Mouse (Mus musculus): ENCODE measurements at regions not wholly inside any gene's neighbourhood (a gene's known extent, or its start where the extent isn't known, plus 50 kb on each side); places are given as distances from the start of the nearest gene placed in this dataset.

- H3K4me3 ChIP-seq: no peak overlapping the region
- H3K4me2 ChIP-seq: no peak overlapping the region
- no peak overlapping the region for H3K27ac ChIP-seq (replicated peaks)
- 64% methylated on average over 5 of the region's 5 CpGs for WGBS
- no peak for ATAC-seq (ENCODE audit: low FRiP score, low read depth)
- H3K9me3 ChIP-seq: no peaks in the 10 kb centered on the region
- no peaks in the 10 kb centered on the region for H3K27me3 ChIP-seq
- H3K36me3 ChIP-seq: no peaks in the 10 kb centered on the region
- no peaks in the 10 kb centered on the region; the same call in 1 of the 2 replicates for H3K4me1 ChIP-seq (replicated peaks)
- H3K9ac ChIP-seq: no peak overlapping the region
These were observed 221.0 kb upstream of the Slc24a2 start for GRCm38 (mm10) chr4:87451251-87451650.

GRCm38 (mm10) chr4:87448338-87448737 lies 218.1 kb upstream of the Slc24a2 start:
- no peak overlapping the region for H3K4me2 ChIP-seq
- no peaks in the 10 kb centered on the region for H3K27me3 ChIP-seq
- WGBS: 85% methylated on average over 4 of the region's 4 CpGs
- no peak overlapping the region for H3K27ac ChIP-seq (replicated peaks)
- no peak for ATAC-seq (ENCODE audit: low FRiP score, low read depth)
- no peaks in the 10 kb centered on the region for H3K9me3 ChIP-seq
- no peak overlapping the region for H3K4me3 ChIP-seq
- no peak overlapping the region for H3K9ac ChIP-seq
- H3K36me3 ChIP-seq: no peaks in the 10 kb centered on the region
- no peaks in the 10 kb centered on the region; the same call in 1 of the 2 replicates for H3K4me1 ChIP-seq (replicated peaks)

- Histone ChIP-seq H3K36me3 (no peaks in the 10 kb centered on the region), H3K27me3 (no peaks in the 10 kb centered on the region), H3K9me3 (no peaks in the 10 kb centered on the region), H3K4me3 (no peak overlapping the region), H3K4me2 (no peak overlapping the region), H3K9ac (no peak overlapping the region), H3K4me1 (replicated peaks) (no peaks in the 10 kb centered on the region; the same call in 1 of the 2 replicates), H3K27ac (replicated peaks) (no peak overlapping the region)
- WGBS: 65% methylated on average over 3 of the region's 3 CpGs
- no peak for ATAC-seq (ENCODE audit: low FRiP score, low read depth)
These were observed 216.6 kb upstream of the Slc24a2 start for GRCm38 (mm10) chr4:87446856-87447255.

- Histone ChIP-seq H3K36me3 (no peaks in the 10 kb centered on the region), H3K27ac (replicated peaks) (no peak overlapping the region), H3K4me3 (no peak overlapping the region), H3K4me1 (replicated peaks) (no peaks in the 10 kb centered on the region), H3K4me2 (no peak overlapping the region), H3K27me3 (no peaks in the 10 kb centered on the region), H3K9me3 (no peaks in the 10 kb centered on the region), H3K9ac (no peak overlapping the region)
- no peak for ATAC-seq (ENCODE audit: low FRiP score, low read depth)
- WGBS: 84% methylated on average over 4 of the region's 4 CpGs
These were observed 203.9 kb upstream of the Slc24a2 start for GRCm38 (mm10) chr4:87434136-87434535.

GRCm38 (mm10) chr4:87428374-87428773 lies 198.1 kb upstream of the Slc24a2 start:
- no peaks in the 10 kb centered on the region for H3K27me3 ChIP-seq
- no peak overlapping the region for H3K27ac ChIP-seq (replicated peaks)
- H3K36me3 ChIP-seq: no peaks in the 10 kb centered on the region
- no peak overlapping the region for H3K4me3 ChIP-seq
- ATAC-seq (ENCODE audit: low FRiP score, low read depth): no peak
- no peaks in the 10 kb centered on the region for H3K9me3 ChIP-seq
- no peaks in the 10 kb centered on the region for H3K4me1 ChIP-seq (replicated peaks)
- no peak overlapping the region for H3K9ac ChIP-seq
- no peak overlapping the region for H3K4me2 ChIP-seq
- WGBS: 67% methylated on average over 3 of the region's 3 CpGs

- no peak overlapping the region for H3K4me2 ChIP-seq
- H3K27me3 ChIP-seq: no peaks in the 10 kb centered on the region
- H3K36me3 ChIP-seq: no peaks in the 10 kb centered on the region
- no peak for ATAC-seq (ENCODE audit: low FRiP score, low read depth)
- H3K9me3 ChIP-seq: no peaks in the 10 kb centered on the region
- no peak overlapping the region for H3K9ac ChIP-seq
- WGBS: 97% methylated on average over 1 of the region's 1 CpGs
- H3K4me3 ChIP-seq: no peak overlapping the region
- H3K4me1 ChIP-seq (replicated peaks): peaks cover 6% of the 10 kb centered on the region
- H3K27ac ChIP-seq (replicated peaks): no peak overlapping the region
These were observed 193.8 kb upstream of the Slc24a2 start for GRCm38 (mm10) chr4:87424066-87424465.

GRCm38 (mm10) chr4:87422588-87422987 lies 192.3 kb upstream of the Slc24a2 start:
- H3K4me1 ChIP-seq (replicated peaks): peaks cover 6% of the 10 kb centered on the region
- no peak overlapping the region for H3K27ac ChIP-seq (replicated peaks)
- no peak overlapping the region for H3K4me3 ChIP-seq
- H3K27me3 ChIP-seq: no peaks in the 10 kb centered on the region
- H3K4me2 ChIP-seq: no peak overlapping the region
- H3K9me3 ChIP-seq: no peaks in the 10 kb centered on the region
- H3K36me3 ChIP-seq: no peaks in the 10 kb centered on the region
- no peak overlapping the region for H3K9ac ChIP-seq
- WGBS: 31% methylated on average over 6 of the region's 6 CpGs
- ATAC-seq (ENCODE audit: low FRiP score, low read depth): peak; percentile 42; the same call in 1 of the 2 replicates

- 61% methylated on average over 6 of the region's 6 CpGs for WGBS
- no peak for ATAC-seq (ENCODE audit: low FRiP score, low read depth)
- no peaks in the 10 kb centered on the region for H3K36me3 ChIP-seq
These were observed 173.1 kb upstream of the Slc24a2 start for GRCm38 (mm10) chr4:87403354-87403753.

GRCm38 (mm10) chr4:87402173-87402556 lies 171.9 kb upstream of the Slc24a2 start:
- Histone ChIP-seq H3K9ac (no peak overlapping the region), H3K4me2 (peak overlapping the region; percentile 47; the same call in 1 of the 2 replicates), H3K36me3 (no peaks in the 10 kb centered on the region), H3K27ac (replicated peaks) (no peak overlapping the region), H3K4me3 (no peak overlapping the region), H3K4me1 (replicated peaks) (peaks cover 14% of the 10 kb centered on the region), H3K9me3 (no peaks in the 10 kb centered on the region), H3K27me3 (no peaks in the 10 kb centered on the region)
- ATAC-seq (ENCODE audit: low FRiP score, low read depth): no peak
- WGBS: 69% methylated on average over 7 of the region's 7 CpGs

More at GRCm38 (mm10) chr4:87403354-87403753, 173.1 kb upstream of the Slc24a2 start:
- Histone ChIP-seq H3K9me3 (no peaks in the 10 kb centered on the region), H3K27me3 (no peaks in the 10 kb centered on the region), H3K27ac (replicated peaks) (no peak overlapping the region), H3K9ac (no peak overlapping the region), H3K4me2 (no peak overlapping the region), H3K4me1 (replicated peaks) (peaks cover 14% of the 10 kb centered on the region), H3K4me3 (no peak overlapping the region)

- H3K4me1 ChIP-seq (replicated peaks): peaks cover 14% of the 10 kb centered on the region
- H3K27me3 ChIP-seq: no peaks in the 10 kb centered on the region
- no peaks in the 10 kb centered on the region for H3K36me3 ChIP-seq
- H3K9me3 ChIP-seq: no peaks in the 10 kb centered on the region
- H3K4me2 ChIP-seq: peak overlapping the region; percentile 47
- peak overlapping the region; percentile 23 for H3K4me3 ChIP-seq
- peak; percentile 79 for ATAC-seq (ENCODE audit: low FRiP score, low read depth)
- peak overlapping the region; percentile 55; the same call in 1 of the 2 replicates for H3K27ac ChIP-seq (replicated peaks)
- H3K9ac ChIP-seq: no peak overlapping the region
- 31% methylated on average over 20 of the region's 20 CpGs for whole genome bisulfite sequencing
These were observed 171.3 kb upstream of the Slc24a2 start for GRCm38 (mm10) chr4:87401316-87402172.

- H3K27me3 ChIP-seq: no peaks in the 10 kb centered on the region
- H3K4me1 ChIP-seq (replicated peaks): peaks cover 21% of the 10 kb centered on the region
- 67% methylated on average over 3 of the region's 3 CpGs for WGBS
- no peak overlapping the region for H3K9ac ChIP-seq
- no peaks in the 10 kb centered on the region for H3K9me3 ChIP-seq
- no peaks in the 10 kb centered on the region for H3K36me3 ChIP-seq
- no peak overlapping the region for H3K4me2 ChIP-seq
- no peak overlapping the region for H3K27ac ChIP-seq (replicated peaks)
- H3K4me3 ChIP-seq: no peak overlapping the region
- ATAC-seq (ENCODE audit: low FRiP score, low read depth): no peak
These were observed 156.6 kb upstream of the Slc24a2 start for GRCm38 (mm10) chr4:87386835-87387234.

GRCm38 (mm10) chr4:87386271-87386670 lies 156.0 kb upstream of the Slc24a2 start:
- Histone ChIP-seq H3K9ac (no peak overlapping the region), H3K4me3 (no peak overlapping the region), H3K4me2 (no peak overlapping the region), H3K9me3 (no peaks in the 10 kb centered on the region), H3K36me3 (no peaks in the 10 kb centered on the region), H3K27ac (replicated peaks) (no peak overlapping the region), H3K27me3 (no peaks in the 10 kb centered on the region), H3K4me1 (replicated peaks) (peaks cover 21% of the 10 kb centered on the region)
- ATAC-seq (ENCODE audit: low FRiP score, low read depth): no peak
- 19% methylated on average over 9 of the region's 9 CpGs for WGBS

All from hindbrain, embryonic 15.5 days (tissue).